Mouse (Mus musculus) CD8-positive naive resting alpha-beta T cell, adult 2 months (primary cell): ENCODE results near the gene Lyst.
A peak's percentile ranks its signal among the peaks of the same experiment; 100 is the strongest.
"Not testable (repeated sequence)": the region's sequence is repeated elsewhere in the genome, so short reads cannot be mapped to it uniquely, and the experiment has no call there.

Experiments used
- DNase-seq, 2 experiments: peaks; one replicate each; pipeline ENCODE4 v3.0.0; 2022; ENCODE audit warnings: low read depth in 2 of 2, low spot score in 2 of 2

Lyst gene

GRCm38 (mm10) chr13:13590048-13591011, at the start of gene Lyst:
TSS of gene Lyst (plus strand) at chr13:13590397.
- DNase-seq, result peak; percentile 96 to 97

GRCm38 (mm10) chr13:13543073-13543472, 47.1 kb upstream of the Lyst start:
- DNase-seq, result not testable (repeated sequence)

GRCm38 (mm10) chr13:13546792-13547191, 43.4 kb upstream of the Lyst start:
- DNase-seq, result no peak

DNA sequence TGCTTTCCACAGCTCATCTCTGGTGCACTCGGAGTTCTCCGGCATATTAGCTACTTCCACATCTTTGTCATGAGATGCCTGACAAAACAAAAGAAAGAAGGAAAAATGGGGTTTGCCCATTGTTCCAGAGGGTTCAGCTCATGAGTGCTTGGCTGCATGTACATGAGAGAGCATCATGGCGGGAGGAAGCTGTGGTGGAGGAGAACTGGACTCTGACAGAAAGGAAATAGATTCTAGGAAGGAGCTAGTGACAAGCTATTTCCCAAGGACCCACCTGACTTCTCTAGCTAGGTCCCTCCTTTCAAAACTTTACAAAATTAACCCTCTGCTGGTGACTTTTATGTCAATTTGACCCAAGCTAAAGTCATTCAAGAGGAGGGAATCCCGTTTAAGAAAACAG, 42.3 kb upstream of the Lyst start:
- DNase-seq, result no peak

DNA sequence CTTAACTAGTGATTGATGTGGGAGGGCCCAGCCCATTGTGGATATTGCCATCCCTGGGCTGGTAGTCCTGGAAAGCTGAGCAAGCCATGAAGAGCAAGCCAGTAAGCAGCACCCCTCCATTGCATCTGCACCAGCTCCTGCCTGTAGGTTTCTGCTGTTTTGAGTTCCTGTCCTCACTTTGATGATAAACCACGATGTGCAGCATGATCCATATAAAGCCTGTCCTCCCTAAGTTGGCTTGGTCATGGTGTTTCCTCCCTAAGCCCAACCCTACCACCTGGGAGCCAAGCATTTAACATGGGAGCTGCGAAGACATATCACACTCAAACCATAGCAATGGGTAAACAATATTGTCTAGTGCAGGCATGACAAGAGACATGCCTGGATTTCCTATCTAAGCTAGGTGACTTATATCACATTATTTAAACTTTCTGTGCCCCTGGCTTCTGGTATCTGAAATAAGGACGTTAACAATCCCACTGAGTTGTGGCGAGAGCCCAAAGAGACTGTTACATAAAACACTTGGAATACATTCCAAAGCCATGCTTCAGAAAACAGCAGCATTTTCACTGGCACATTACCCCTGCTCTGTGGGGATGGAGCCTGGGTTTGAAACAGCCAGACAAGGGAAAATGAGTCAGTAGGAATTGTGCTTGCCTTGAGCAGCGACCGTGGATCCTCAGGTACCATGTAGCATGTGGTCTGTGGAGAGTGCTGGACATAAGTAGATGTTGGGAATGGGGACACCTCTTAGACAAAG, 41.6 kb upstream of the Lyst start:
- DNase-seq, result no peak

DNA sequence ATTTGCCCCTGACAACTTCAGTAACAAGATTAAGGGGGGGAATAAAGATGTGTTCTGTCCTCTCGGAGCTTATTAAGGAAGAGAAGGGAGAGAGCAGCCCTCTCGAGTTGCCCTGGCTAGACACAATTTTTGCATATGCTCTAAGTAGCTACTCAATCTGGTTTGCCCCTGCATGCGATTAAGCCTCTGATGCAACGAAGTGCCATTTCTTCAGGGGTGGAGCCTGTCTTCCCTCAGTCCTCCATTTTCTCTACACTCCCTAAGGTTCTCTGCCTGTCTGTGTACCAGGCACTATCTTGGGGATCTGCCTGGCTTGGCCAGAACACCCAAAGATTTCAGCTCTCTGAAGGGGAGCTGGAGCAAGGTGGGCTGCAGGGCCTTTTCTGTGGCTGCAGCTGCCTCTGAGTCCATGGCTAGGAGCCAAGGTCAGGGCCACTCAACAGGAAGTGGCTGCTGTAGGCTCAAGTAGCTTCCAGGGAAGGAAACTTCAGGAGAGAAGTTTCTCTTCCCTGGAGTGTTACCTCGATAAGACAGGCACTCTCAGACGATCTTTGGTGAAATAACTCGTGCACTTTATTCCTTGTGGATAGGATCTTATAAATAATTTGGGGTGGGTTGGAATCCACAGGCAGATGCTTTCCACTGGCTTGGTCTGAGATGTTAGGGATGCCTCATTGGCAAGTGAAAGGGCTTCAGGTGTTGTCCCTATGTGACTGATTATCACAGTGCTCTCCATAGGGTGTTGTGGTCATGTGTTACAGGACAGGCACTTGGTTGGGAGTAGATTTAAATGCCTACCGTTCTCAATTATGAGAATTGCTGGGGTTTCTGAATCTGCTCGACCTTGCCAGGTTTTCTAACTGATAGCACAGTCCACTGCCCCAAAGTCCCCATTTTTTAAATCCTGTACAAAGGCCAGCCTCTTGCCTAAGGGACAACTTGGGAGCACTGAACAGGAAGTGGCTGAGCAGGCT, 40.2 kb upstream of the Lyst start:
- no peak for DNase-seq

DNA sequence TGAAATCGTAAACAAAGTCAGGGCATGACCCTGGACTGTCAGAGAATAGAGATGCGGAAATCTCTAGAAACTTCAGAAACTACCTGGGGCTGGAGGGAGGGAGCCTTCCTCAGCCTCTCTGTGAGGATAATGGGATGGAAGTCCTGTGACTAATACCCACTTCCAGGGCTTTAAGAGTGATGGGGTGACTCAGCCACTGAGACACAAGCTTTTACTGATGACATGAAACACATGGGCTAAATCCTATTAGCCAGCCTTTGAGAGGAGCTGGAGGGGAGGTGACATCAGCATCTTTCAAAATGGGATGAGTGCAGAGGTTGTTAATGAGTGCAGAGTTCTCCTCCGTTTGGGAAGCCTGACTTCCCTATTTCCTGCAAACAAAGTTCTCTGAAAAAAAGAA, 38.2 kb upstream of the Lyst start:
- DNase-seq, result no peak

DNA sequence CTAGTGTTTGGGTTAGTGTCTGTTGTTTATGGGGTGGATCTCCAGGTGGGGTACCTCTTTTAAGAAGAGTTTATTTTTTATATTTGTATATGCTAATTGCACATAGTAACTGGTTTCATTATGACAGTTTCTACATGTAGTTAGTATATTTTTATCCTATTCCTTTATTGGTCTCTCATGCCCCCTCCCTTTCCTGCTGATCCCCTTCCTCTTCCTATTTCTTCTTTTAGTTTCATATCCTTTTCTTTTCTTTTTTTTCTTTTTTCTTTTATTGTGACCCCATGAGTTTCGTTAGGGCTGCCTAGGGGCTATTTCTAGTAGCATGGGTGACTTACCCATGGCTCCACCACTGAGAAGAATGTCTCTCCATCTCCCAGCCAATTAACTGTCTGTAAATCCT, 36.5 kb upstream of the Lyst start:
- no peak for DNase-seq

- no peak for DNase-seq
These were observed 35.0 kb upstream of the Lyst start for GRCm38 (mm10) chr13:13555196-13555595.

DNA sequence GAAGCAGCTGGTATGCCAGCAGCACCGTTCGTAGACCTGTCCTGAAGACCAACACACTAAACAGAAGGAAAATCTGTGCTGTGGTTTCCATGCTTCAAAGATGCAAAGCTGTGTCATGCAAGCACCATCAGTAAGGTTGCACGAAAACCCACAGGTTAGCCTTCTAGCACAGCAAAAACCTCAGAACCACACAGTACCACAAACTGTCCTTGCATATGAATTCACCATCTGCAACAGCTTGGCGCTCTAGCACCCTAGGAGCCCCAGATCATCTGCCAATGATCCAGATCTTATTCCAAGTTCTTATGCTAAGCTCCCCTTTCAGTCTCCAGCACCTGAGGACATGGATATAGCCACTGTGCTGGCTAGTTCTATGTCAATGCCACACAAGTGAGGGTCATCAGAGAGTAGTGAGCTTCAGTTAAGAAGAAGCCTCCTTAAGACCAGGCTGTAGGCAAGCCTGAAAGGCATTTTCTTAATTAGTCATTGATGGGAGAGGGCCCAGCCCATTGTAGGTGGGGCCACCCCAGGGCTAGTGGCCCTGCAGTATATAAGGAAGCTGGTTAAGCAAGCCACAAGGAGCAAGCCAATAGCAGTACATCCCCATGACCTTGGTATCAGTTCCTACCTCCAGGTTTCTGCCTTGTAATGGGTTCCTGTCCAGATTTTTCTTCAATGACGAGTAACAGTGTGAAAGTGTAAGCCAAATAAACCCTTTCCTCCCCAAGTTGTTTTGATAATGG, 33.0 kb upstream of the Lyst start:
- no peak for DNase-seq

- DNase-seq, result no peak
These were observed 31.9 kb upstream of the Lyst start for GRCm38 (mm10) chr13:13558251-13558650.

DNA sequence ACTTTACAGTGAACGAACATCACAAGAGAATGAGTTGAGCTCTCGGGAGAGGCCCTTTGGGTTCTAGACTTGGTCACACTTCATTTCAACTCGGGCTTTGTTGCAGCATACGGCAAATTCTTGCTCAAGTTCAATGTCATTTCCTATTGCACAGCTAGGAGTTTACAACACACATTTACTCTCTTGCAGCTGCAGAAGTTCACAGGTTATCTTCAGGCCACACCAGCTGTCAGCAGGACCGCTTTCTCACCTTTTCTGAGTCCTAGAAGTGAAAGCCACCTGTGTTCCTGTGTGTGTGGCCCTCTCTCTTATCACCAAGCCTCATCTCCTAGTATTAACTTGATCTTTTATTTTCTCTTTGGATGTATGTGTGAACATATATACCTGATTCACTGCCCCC, 31.3 kb upstream of the Lyst start:
- no peak for DNase-seq

- DNase-seq, result no peak
These were observed 27.6 kb upstream of the Lyst start for GRCm38 (mm10) chr13:13562571-13562970.

DNA sequence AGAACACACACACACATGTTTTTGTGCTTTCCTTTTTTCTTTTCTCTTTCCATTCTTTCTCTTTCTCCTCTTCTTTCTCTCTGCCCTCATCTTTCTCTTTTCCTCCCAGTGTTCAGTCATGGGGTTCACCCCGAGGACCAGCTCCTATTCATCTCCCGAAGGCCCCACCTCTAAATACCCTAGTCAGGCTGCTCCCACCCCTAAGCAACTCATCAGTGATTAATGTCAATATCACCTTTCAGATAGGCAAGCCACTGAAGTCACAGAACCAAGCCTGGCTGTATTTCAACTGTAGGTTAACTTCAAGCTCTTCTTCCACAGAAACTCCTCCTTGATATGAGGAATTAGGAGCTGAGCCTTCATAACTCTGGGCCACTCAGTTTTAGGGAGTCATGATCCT, 26.1 kb upstream of the Lyst start:
- peak in 1 of 2 experiments; percentile 8 for DNase-seq

DNA sequence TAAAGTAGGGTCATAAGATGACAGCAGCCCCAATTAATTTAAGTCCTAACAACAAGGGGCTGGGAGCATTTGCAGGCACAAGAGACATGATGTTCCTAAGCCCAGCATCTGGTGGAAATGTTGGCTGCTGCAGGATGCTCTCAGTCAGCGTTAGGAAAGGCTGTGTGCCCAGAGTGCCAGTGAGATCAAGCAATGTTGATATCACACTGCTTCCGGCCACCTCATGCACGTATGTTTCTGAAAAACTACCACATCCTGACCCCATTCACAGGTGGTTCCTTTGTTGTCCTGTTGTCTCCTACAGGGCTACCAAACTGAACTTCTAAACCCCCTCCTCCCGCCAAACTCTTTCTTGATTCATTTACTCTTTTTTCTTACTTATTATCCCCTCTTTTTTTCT, 25.7 kb upstream of the Lyst start:
- peak; percentile 79 to 80 for DNase-seq

GRCm38 (mm10) chr13:13567640-13568039, 22.6 kb upstream of the Lyst start:
- no peak for DNase-seq

DNA sequence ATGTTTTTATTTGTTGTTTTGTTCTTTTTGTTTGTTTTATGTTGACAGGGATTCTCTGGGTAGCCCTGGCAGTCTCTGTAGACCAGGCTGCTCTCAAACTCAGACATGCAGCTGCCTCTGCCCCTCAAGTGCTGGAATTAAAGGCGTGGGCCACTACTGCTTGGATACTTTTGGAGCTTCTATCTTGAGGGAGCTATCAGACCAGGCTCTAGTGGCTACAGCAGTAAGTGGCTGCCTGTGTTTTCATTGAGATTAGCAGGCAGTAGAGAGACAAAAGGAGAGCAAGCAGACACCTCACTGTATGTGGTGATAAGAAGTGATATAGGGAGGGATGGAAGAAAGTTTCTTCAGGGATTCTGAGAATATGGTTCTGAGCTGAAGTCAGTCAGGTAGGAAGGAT, 21.4 kb upstream of the Lyst start:
- DNase-seq, result no peak

DNA sequence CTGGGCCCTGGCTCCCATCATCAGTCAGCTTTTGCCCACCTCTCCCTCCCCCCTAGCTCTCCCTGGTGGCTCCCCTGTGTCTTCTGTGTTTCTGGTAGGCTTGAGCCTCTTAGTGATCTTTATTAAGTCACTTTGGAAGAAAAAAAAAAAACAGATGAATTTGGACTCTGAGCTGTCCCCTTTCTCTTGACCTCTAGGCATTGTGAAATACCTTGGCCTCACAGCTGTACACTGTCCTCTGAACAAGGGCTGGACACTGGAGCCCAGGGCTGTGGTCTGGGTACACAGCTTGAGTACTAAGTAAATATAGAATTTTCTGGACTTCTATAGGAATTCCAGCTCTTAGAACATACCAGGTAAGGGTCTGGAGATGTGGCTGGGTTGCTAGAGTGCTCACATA, 20.6 kb upstream of the Lyst start:
- DNase-seq, result no peak

- DNase-seq, result peak; percentile 16 to 30
These were observed 17.9 kb upstream of the Lyst start for GRCm38 (mm10) chr13:13572060-13572835.

GRCm38 (mm10) chr13:13572941-13573340, 17.3 kb upstream of the Lyst start:
- DNase-seq, result no peak
